Mouse (Mus musculus) liver, embryonic 13.5 days (tissue): ENCODE results near the gene Ccdc97. TPM values are rescaled to one million over a fixed set of nuclear protein-coding genes. Genes with fewer than 3 reads are reported as not detected.

Experiments
- ATAC-seq: fragments of 200-750 bp; cut with Nextera tagmentation; 2 replicates; pipeline ENCODE4 v1.8.0; 2017; ENCODE audit warnings: low read depth, mild to moderate bottlenecking, moderate number of reproducible peaks, moderate library complexity
- DNase-seq: peaks from one replicate; pipeline ENCODE4 v3.0.0; 2022
- H3K27ac ChIP-seq: fragments of 300-500 bp; sonication (generic); 2 replicates; pipeline ENCODE4 v1.5.1; 2015; ENCODE audit warnings: moderate library complexity, mild to moderate bottlenecking, inconsistent platforms
- H3K27me3 ChIP-seq: fragments of 300-500 bp; sonication (generic); 2 replicates; pipeline ENCODE4 v1.6.1; 2015; ENCODE audit warnings: mild to moderate bottlenecking, inconsistent platforms
- H3K36me3 ChIP-seq: fragments of 300-500 bp; sonication (generic); 2 replicates; pipeline ENCODE4 v1.6.1; 2015; ENCODE audit warnings: mild to moderate bottlenecking, inconsistent platforms
- H3K4me1 ChIP-seq: fragments of 300-500 bp; sonication (generic); replicated peaks from 2 replicates; pipeline ENCODE4 v1.6.1; 2015; ENCODE audit warnings: inconsistent platforms
- H3K4me2 ChIP-seq: fragments of 300-500 bp; sonication (generic); 2 replicates; pipeline ENCODE4 v1.6.1; 2015; ENCODE audit warnings: inconsistent platforms, mild to moderate bottlenecking, moderate library complexity
- H3K4me3 ChIP-seq: fragments of 300-500 bp; sonication (generic); replicated peaks from 2 replicates; pipeline ENCODE4 v1.5.1; 2015; ENCODE audit warnings: mild to moderate bottlenecking, inconsistent platforms
- H3K9ac ChIP-seq: fragments of 300-500 bp; sonication (generic); 2 replicates; pipeline ENCODE4 v1.6.1; 2015; ENCODE audit warnings: mild to moderate bottlenecking, inconsistent platforms
- H3K9me3 ChIP-seq: fragments of 300-500 bp; sonication (generic); replicated peaks from 2 replicates; pipeline ENCODE4 v1.6.1; 2016; ENCODE audit warnings: inconsistent platforms
- whole genome bisulfite sequencing: fragments of 180-500 bp; shearing (Covaris S2); methylation state at CpG from one replicate; pipeline ENCODE4 v1.1.7; 2015; ENCODE audit not compliant: insufficient replicate concordance; 5-methylcytosine and 5-hydroxymethylcytosine counted together
- polyA plus RNA-seq: library from polyadenylated mRNA; unstranded; fragments of >200 nt; fragmentation: Nextera tagmentation; extraction: Ambion mirVana; gene quantifications from 2 replicates; pipeline ENCODE4 v1.2.1, GENCODE M21; 2015

Gene Ccdc97
- polyA plus RNA-seq, 1 experiment from 2014 or later = 8.8 TPM

- peaks cover 50% of the 10 kb centered on the region for H3K36me3 ChIP-seq
- H3K27me3 ChIP-seq = no peaks in the 10 kb centered on the region
- peaks cover 8% of the 10 kb centered on the region; the same call in 1 of the 2 replicates for H3K9me3 ChIP-seq
- H3K4me3 ChIP-seq = no peak overlapping the region
- no peak overlapping the region for H3K4me2 ChIP-seq
- peaks cover 76% of the 10 kb centered on the region for H3K4me1 ChIP-seq
- 43% methylated on average over 7 of the region's 7 CpGs for WGBS
- H3K27ac ChIP-seq = peak overlapping the region; percentile 52
- DNase-seq (no peak), ATAC-seq (no peak)
- no peak overlapping the region for H3K9ac ChIP-seq
Observed at GRCm38 (mm10) chr7:25706578-25707170, 12.2 kb downstream of the Ccdc97 start.

- no peak for ATAC-seq
- Histone ChIP-seq H3K36me3 (peaks cover 55% of the 10 kb centered on the region), H3K9ac (no peak overlapping the region), H3K27me3 (no peaks in the 10 kb centered on the region), H3K4me1 (peaks cover 67% of the 10 kb centered on the region), H3K4me2 (no peak overlapping the region), H3K9me3 (peaks cover 13% of the 10 kb centered on the region; the same call in 1 of the 2 replicates), H3K4me3 (no peak overlapping the region), H3K27ac (peak overlapping the region; percentile 52)
- WGBS = 51% methylated on average over 6 of the region's 6 CpGs
- DNase-seq = no peak
Observed at GRCm38 (mm10) chr7:25705801-25706251, 13.1 kb downstream of the Ccdc97 start.

GRCm38 (mm10) chr7:25704716-25705364 lies 14.0 kb downstream of the Ccdc97 start:
- 41% methylated on average over 37 of the region's 37 CpGs for WGBS
- Histone ChIP-seq H3K36me3 (peaks cover 65% of the 10 kb centered on the region), H3K4me3 (no peak overlapping the region), H3K27me3 (no peaks in the 10 kb centered on the region), H3K9ac (no peak overlapping the region), H3K4me2 (peak overlapping the region; percentile 45), H3K9me3 (peaks cover 13% of the 10 kb centered on the region; the same call in 1 of the 2 replicates), H3K4me1 (peaks cover 58% of the 10 kb centered on the region), H3K27ac (peak overlapping the region; percentile 53)
- ATAC-seq (peak; percentile 35; the same call in 1 of the 2 replicates), DNase-seq (no peak)

- Histone ChIP-seq H3K9me3 (peaks cover 13% of the 10 kb centered on the region; the same call in 1 of the 2 replicates), H3K27me3 (no peaks in the 10 kb centered on the region), H3K4me1 (peaks cover 52% of the 10 kb centered on the region), H3K36me3 (peaks cover 71% of the 10 kb centered on the region), H3K4me3 (peak overlapping the region; percentile 19; the same call in 1 of the 2 replicates), H3K9ac (peak overlapping the region; percentile 22; the same call in 1 of the 2 replicates), H3K27ac (peak overlapping the region; percentile 53), H3K4me2 (peak overlapping the region; percentile 45)
- WGBS = 61% methylated on average over 10 of the region's 10 CpGs
- peak; percentile 50 for ATAC-seq
- no peak for DNase-seq
Observed at GRCm38 (mm10) chr7:25703793-25704494, 14.9 kb downstream of the Ccdc97 start.

- DNase-seq = no peak
- Histone ChIP-seq H3K9ac (no peak overlapping the region), H3K9me3 (peaks cover 13% of the 10 kb centered on the region; the same call in 1 of the 2 replicates), H3K36me3 (peaks cover 83% of the 10 kb centered on the region), H3K4me2 (no peak overlapping the region), H3K27me3 (no peaks in the 10 kb centered on the region), H3K27ac (no peak overlapping the region), H3K4me3 (no peak overlapping the region), H3K4me1 (peaks cover 40% of the 10 kb centered on the region)
- 88% methylated on average over 2 of the region's 2 CpGs for WGBS
- no peak for ATAC-seq
Observed at GRCm38 (mm10) chr7:25702350-25702749, 16.5 kb downstream of the Ccdc97 start.

- DNase-seq (no peak), ATAC-seq (no peak)
- no peak overlapping the region for H3K4me2 ChIP-seq
- peaks cover 25% of the 10 kb centered on the region for H3K4me1 ChIP-seq
- no peak overlapping the region for H3K27ac ChIP-seq
- peaks cover 84% of the 10 kb centered on the region for H3K36me3 ChIP-seq
- no peak overlapping the region for H3K9ac ChIP-seq
- H3K4me3 ChIP-seq = no peak overlapping the region
- no peaks in the 10 kb centered on the region for H3K27me3 ChIP-seq
- 83% methylated on average over 12 of the region's 12 CpGs for WGBS
- H3K9me3 ChIP-seq = peaks cover 13% of the 10 kb centered on the region; the same call in 1 of the 2 replicates
Observed at GRCm38 (mm10) chr7:25700732-25701131, 18.2 kb downstream of the Ccdc97 start.

GRCm38 (mm10) chr7:25699851-25700250 lies 19.0 kb downstream of the Ccdc97 start:
- Histone ChIP-seq H3K27ac (no peak overlapping the region), H3K4me1 (peaks cover 17% of the 10 kb centered on the region), H3K9ac (no peak overlapping the region), H3K36me3 (peaks cover 88% of the 10 kb centered on the region), H3K27me3 (no peaks in the 10 kb centered on the region), H3K4me3 (no peak overlapping the region), H3K9me3 (peaks cover 13% of the 10 kb centered on the region; the same call in 1 of the 2 replicates), H3K4me2 (no peak overlapping the region)
- DNase-seq (no peak), ATAC-seq (no peak)
- WGBS = 77% methylated on average over 13 of the region's 13 CpGs

- Histone ChIP-seq H3K4me2 (no peak overlapping the region), H3K9ac (no peak overlapping the region), H3K27me3 (no peaks in the 10 kb centered on the region), H3K4me1 (peaks cover 39% of the 10 kb centered on the region), H3K27ac (no peak overlapping the region), H3K9me3 (no peaks in the 10 kb centered on the region), H3K36me3 (peaks cover 71% of the 10 kb centered on the region), H3K4me3 (no peak overlapping the region)
- no peak for DNase-seq
- no peak for ATAC-seq
- 78% methylated on average over 8 of the region's 8 CpGs for WGBS
Observed at GRCm38 (mm10) chr7:25694104-25694503, 24.8 kb downstream of the Ccdc97 start.

- Histone ChIP-seq H3K27me3 (no peaks in the 10 kb centered on the region), H3K4me2 (peak overlapping the region; percentile 99), H3K9ac (peak overlapping the region; percentile 90), H3K9me3 (no peaks in the 10 kb centered on the region), H3K36me3 (peaks cover 33% of the 10 kb centered on the region), H3K4me3 (peak overlapping the region; percentile 82), H3K27ac (peak overlapping the region; percentile 92), H3K4me1 (peaks cover 76% of the 10 kb centered on the region)
- 14% methylated on average over 5 of the region's 5 CpGs for WGBS
- DNase-seq (no peak), ATAC-seq (no peak)
Observed at GRCm38 (mm10) chr7:25690051-25690450, 28.8 kb downstream of the Ccdc97 start.

GRCm38 (mm10) chr7:25689603-25690021 lies 29.3 kb downstream of the Ccdc97 start:
- Histone ChIP-seq H3K4me3 (peak overlapping the region; percentile 82), H3K4me2 (peak overlapping the region; percentile 99), H3K36me3 (peaks cover 31% of the 10 kb centered on the region), H3K4me1 (peaks cover 80% of the 10 kb centered on the region), H3K9ac (peak overlapping the region; percentile 90), H3K27ac (peak overlapping the region; percentile 92), H3K9me3 (no peaks in the 10 kb centered on the region), H3K27me3 (no peaks in the 10 kb centered on the region)
- DNase-seq = peak; percentile 47
- ATAC-seq = peak; percentile 43
- 1% methylated on average over 12 of the region's 12 CpGs for WGBS
